Mouse (Mus musculus) megakaryocyte, embryonic 14.5 days (primary cell): ENCODE data around the gene Cox6a1.

ENCODE experiments used
- FLI1 ChIP-seq: IDR thresholded peaks from 2 replicates; pipeline ENCODE4 v1.6.1; 2012; ENCODE audit warnings: low read length, inconsistent platforms, mixed read lengths
- GATA1 ChIP-seq: IDR thresholded peaks from 3 replicates; pipeline ENCODE4 v1.6.1; 2012; ENCODE audit warnings: mixed read lengths, low read length, inconsistent platforms, borderline replicate concordance

- TF ChIP-seq GATA1 = no peak
- TF ChIP-seq FLI1 = no peak
Measured at GRCm38 (mm10) chr5:115313668-115313943, 35.2 kb downstream of the Cox6a1 start.
